Mouse (Mus musculus): ENCODE data around the gene Chmp1a. TPM values are rescaled to one million over a fixed set of nuclear protein-coding genes. Genes with fewer than 3 reads are reported as not detected.

Chmp1a gene
- total and polyA plus RNA-seq, 3 experiments, result 67.5 to 83.2 (median 69.5) TPM

GRCm38 (mm10) chr8:123233300-123233699 lies 20.7 kb upstream of the Chmp1a start:
- Histone ChIP-seq H3K9me3 (replicated peaks; ENCODE audit: low read length) (no peaks in the 10 kb centered on the region), H3K4me3 (replicated peaks in 1 of 3; ENCODE audit: low read depth in 2 of 3, low read length in 2 of 3, poor library complexity in 1 of 3) (no peak overlapping the region), H3K4me2 (ENCODE audit: insufficient read depth, low read depth, poor library complexity, severe bottlenecking) (no peak overlapping the region), H3K27ac (ENCODE audit: insufficient read depth, low read depth) (no peak overlapping the region), H3K79me2 (replicated peaks; ENCODE audit: control insufficient read depth, extremely low read depth, insufficient read depth, poor library complexity, severe bottlenecking) (no peaks in the 10 kb centered on the region), H3K27me3 (replicated peaks) (no peaks in the 10 kb centered on the region), H3K36me3 (replicated peaks in 1 of 2; ENCODE audit: control insufficient read depth in 1 of 2, insufficient read depth in 1 of 2, low read length in 1 of 2) (peaks cover 17 to 45% of the 10 kb centered on the region in 2 experiments), H3K4me1 (ENCODE audit: control insufficient read depth in 1 of 2, insufficient read depth in 2 of 2) (peaks cover 13 to 17% of the 10 kb centered on the region in 2 experiments), H3K9ac (ENCODE audit: insufficient read depth, low read depth) (no peak overlapping the region)
- no peak for TF ChIP-seq MYC (IDR thresholded peaks at IDR 0.05; ENCODE audit: low read depth, low read length)
- TF ChIP-seq KAT2A (IDR thresholded peaks at IDR 0.05; ENCODE audit: insufficient replicate concordance, low read length), result no peak
- TF ChIP-seq MXI1 (IDR thresholded peaks at IDR 0.05; ENCODE audit: low read depth, low read length), result no peak
- no peak for TF ChIP-seq POLR2AphosphoS2 (IDR thresholded peaks at IDR 0.05; ENCODE audit: low read depth, low read length)
- TF ChIP-seq JUND (conservative IDR thresholded peaks at IDR 0.05; ENCODE audit: low read depth, low read length), result no peak
- TF ChIP-seq NRF1 (IDR thresholded peaks at IDR 0.05; ENCODE audit: low read depth, low read length), result no peak
- no peak for TF ChIP-seq CTCF (conservative IDR thresholded peaks at IDR 0.05 in 1 of 2, IDR thresholded peaks at IDR 0.05 in 1 of 2; ENCODE audit: low read depth in 2 of 2, low read length in 2 of 2)
- no peak for TF ChIP-seq ELF1 (IDR thresholded peaks at IDR 0.05; ENCODE audit: low read depth, low read length)
- no peak for TF ChIP-seq BHLHE40 (IDR thresholded peaks at IDR 0.05; ENCODE audit: low read depth, low read length)
- TF ChIP-seq SMC3 (IDR thresholded peaks at IDR 0.05; ENCODE audit: low read depth, low read length), result no peak
- TF ChIP-seq NELFE (IDR thresholded peaks at IDR 0.05; ENCODE audit: low read depth, low read length), result no peak
- TF ChIP-seq EP300 (IDR thresholded peaks at IDR 0.05; ENCODE audit: low read length), result no peak
- TF ChIP-seq RCOR1 (conservative IDR thresholded peaks at IDR 0.05; ENCODE audit: low read depth, low read length), result no peak
- no peak for TF ChIP-seq ZC3H11A (IDR thresholded peaks at IDR 0.05; ENCODE audit: low read depth, low read length)
- TF ChIP-seq ZMIZ1 (IDR thresholded peaks at IDR 0.05; ENCODE audit: low read depth, low read length), result no peak
- TF ChIP-seq SIN3A (IDR thresholded peaks at IDR 0.05; ENCODE audit: low read length), result no peak
- no peak for TF ChIP-seq JUN (IDR thresholded peaks at IDR 0.05; ENCODE audit: insufficient read depth, low read depth, low read length)
- dilution Hi-C loops (cut with MboI; ENCODE audit: extremely low pct_ligation_motif_present, extremely low pct_unique_long_range_greater_than_20kb, low sequenced_read_pairs), result no loop called here
- no peak for DNase-seq (ENCODE audit: extremely low read depth)
- in situ Hi-C loops (cut with MboI; ENCODE audit: low pct_ligation_motif_present, low pct_unique_long_range_greater_than_20kb, low sequenced_read_pairs), result no loop called here

GRCm38 (mm10) chr8:123232553-123232952 lies 20.0 kb upstream of the Chmp1a start:
- Histone ChIP-seq H3K9ac (ENCODE audit: insufficient read depth, low read depth) (no peak overlapping the region), H3K4me3 (replicated peaks in 1 of 3; ENCODE audit: low read depth in 2 of 3, low read length in 2 of 3, poor library complexity in 1 of 3) (no peak overlapping the region), H3K36me3 (replicated peaks in 1 of 2; ENCODE audit: control insufficient read depth in 1 of 2, insufficient read depth in 1 of 2, low read length in 1 of 2) (peaks cover 22 to 52% of the 10 kb centered on the region in 2 experiments), H3K27me3 (replicated peaks) (no peaks in the 10 kb centered on the region), H3K9me3 (replicated peaks; ENCODE audit: low read length) (no peaks in the 10 kb centered on the region), H3K27ac (ENCODE audit: insufficient read depth, low read depth) (no peak overlapping the region), H3K79me2 (replicated peaks; ENCODE audit: control insufficient read depth, extremely low read depth, insufficient read depth, poor library complexity, severe bottlenecking) (no peaks in the 10 kb centered on the region), H3K4me1 (ENCODE audit: control insufficient read depth in 1 of 2, insufficient read depth in 2 of 2) (peaks cover 13 to 17% of the 10 kb centered on the region in 2 experiments), H3K4me2 (ENCODE audit: insufficient read depth, low read depth, poor library complexity, severe bottlenecking) (no peak overlapping the region)
- in situ Hi-C loops (cut with MboI; ENCODE audit: low pct_ligation_motif_present, low pct_unique_long_range_greater_than_20kb, low sequenced_read_pairs), result no loop called here
- dilution Hi-C loops (cut with MboI; ENCODE audit: extremely low pct_ligation_motif_present, extremely low pct_unique_long_range_greater_than_20kb, low sequenced_read_pairs), result no loop called here
- TF ChIP-seq CTCF (conservative IDR thresholded peaks at IDR 0.05 in 1 of 2, IDR thresholded peaks at IDR 0.05 in 1 of 2; ENCODE audit: low read depth in 2 of 2, low read length in 2 of 2) (no peak), CHD1 (IDR thresholded peaks at IDR 0.05; ENCODE audit: low read depth, low read length) (no peak), MAZ (IDR thresholded peaks at IDR 0.05; ENCODE audit: low read depth, low read length) (no peak), ZMIZ1 (IDR thresholded peaks at IDR 0.05; ENCODE audit: low read depth, low read length) (no peak), ELF1 (IDR thresholded peaks at IDR 0.05; ENCODE audit: low read depth, low read length) (no peak), ZNF384 (IDR thresholded peaks at IDR 0.05; ENCODE audit: low read depth, low read length) (no peak), POLR2AphosphoS2 (IDR thresholded peaks at IDR 0.05; ENCODE audit: low read depth, low read length) (no peak), MXI1 (IDR thresholded peaks at IDR 0.05; ENCODE audit: low read depth, low read length) (no peak), MEF2A (IDR thresholded peaks at IDR 0.05; ENCODE audit: borderline replicate concordance, low read depth, low read length) (no peak), ZC3H11A (IDR thresholded peaks at IDR 0.05; ENCODE audit: low read depth, low read length) (no peak), JUN (IDR thresholded peaks at IDR 0.05; ENCODE audit: insufficient read depth, low read depth, low read length) (no peak), PAX5 (IDR thresholded peaks at IDR 0.05; ENCODE audit: low read length) (no peak), RCOR1 (conservative IDR thresholded peaks at IDR 0.05; ENCODE audit: low read depth, low read length) (no peak), MAX (IDR thresholded peaks at IDR 0.05; ENCODE audit: low read length) (no peak), POLR2A (IDR thresholded peaks at IDR 0.05; ENCODE audit: low read depth, low read length) (no peak), BHLHE40 (IDR thresholded peaks at IDR 0.05; ENCODE audit: low read depth, low read length) (no peak), KAT2A (IDR thresholded peaks at IDR 0.05; ENCODE audit: insufficient replicate concordance, low read length) (no peak)
- DNase-seq (ENCODE audit: extremely low read depth), result no peak
